Mouse (Mus musculus) kidney, postnatal 36 days (tissue): ENCODE results near the gene Gpr68.
A peak's percentile ranks its signal among the peaks of the same experiment; 100 is the strongest.

Experiments used
- DNase-seq, 2 experiments: peaks; one replicate each; pipeline ENCODE4 v3.0.0; 2021 to 2022; ENCODE audit warnings: mixed read lengths in 2 of 2

The Gpr68 gene

DNA sequence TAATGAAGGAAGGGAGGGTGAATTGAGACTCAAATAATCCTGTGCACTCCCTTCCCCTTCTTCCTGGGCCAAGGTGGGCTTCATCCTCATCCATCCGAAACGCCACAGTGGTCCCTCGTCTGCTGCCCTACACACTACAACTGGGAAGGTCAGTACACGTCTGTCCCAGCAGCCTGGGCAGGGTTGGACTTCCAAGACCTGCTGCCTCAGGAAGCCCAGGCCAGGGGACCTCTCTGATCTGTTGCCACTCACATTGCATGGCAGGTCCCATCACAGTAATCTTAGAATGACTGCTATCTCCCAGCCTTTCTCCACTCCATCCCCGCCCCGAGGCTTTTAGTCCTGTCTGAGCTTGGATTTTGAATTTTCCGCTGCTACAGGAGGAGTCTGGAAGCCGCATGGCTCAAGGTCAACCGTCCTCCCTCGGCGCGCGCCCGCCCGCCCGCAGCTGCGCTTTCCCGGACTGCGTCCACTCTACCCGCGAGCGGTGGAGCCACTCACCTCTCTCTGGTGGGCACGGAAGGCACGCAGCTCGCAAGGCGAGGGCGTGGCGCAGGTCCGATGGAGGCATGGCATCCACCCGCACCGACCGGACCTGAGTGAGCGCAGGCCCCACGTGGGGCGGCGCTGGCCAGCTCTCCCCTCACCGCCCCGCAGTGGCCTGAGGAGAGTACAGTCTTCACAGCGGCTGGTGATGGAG lies at the start of gene Gpr68:
Gene Gpr68, minus strand, starts transcription at position 601 of the 700 bp plus-strand sequence.
- DNase-seq = peak in 1 of 2 experiments; percentile 38

DNA sequence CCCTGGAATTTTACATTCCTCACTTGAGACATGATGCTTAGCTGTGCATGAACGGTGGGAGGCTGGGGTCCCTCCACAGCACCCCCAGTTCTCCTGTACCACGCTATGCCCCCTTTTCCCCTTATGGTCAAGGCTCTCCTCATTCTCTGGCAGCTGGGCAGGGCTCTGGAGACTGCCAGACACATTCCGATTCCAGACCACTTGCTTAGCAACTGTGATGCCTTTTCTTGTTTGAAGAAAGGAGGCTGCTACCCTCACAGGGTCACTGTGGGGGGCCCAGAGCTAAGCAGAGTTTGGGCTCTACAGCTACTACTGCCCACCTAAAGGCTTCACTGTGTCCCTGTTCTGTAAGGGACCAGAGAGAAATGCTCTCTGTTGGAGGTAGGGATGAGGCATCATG lies 49.3 kb upstream of the Gpr68 start:
- no peak for DNase-seq

DNA sequence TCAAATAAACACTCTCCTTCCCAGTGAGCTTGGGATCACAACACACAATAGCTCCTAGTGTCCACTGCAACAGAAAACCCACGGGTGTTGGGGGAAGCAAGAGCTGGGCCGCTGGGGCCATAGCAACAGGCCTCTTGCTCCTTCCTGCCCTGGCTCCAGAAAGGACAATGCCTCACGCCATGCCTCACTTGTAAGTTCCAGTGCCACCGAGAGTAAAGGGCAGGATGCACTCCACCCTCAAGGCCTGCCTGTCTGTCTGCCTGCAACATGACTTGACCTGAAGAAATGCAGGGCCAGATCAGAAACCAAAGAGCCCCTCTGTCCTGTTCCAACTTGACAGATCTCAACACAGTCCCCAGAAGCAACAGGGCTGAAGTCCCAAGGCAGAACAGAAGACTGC lies 48.8 kb upstream of the Gpr68 start:
- no peak for DNase-seq

DNA sequence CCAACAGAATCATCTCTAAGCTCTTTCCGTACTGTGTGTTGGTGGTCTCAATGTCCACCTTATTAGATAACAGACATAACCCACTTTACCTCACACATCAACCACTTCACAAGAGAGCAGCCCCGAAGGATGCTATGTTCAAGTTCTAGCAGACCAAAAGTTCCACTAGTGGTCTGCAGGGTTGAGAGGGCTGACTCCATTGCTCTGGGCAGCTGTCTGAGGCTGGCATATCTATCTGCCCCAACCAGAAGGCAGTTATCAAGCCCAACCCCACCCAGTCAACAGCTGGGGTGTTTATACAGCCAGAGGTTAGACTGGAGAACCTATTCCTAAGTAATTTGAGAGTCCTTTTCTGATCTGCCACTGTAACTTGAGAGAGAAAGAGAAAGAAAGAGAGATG lies 48.0 kb upstream of the Gpr68 start:
- no peak for DNase-seq

DNA sequence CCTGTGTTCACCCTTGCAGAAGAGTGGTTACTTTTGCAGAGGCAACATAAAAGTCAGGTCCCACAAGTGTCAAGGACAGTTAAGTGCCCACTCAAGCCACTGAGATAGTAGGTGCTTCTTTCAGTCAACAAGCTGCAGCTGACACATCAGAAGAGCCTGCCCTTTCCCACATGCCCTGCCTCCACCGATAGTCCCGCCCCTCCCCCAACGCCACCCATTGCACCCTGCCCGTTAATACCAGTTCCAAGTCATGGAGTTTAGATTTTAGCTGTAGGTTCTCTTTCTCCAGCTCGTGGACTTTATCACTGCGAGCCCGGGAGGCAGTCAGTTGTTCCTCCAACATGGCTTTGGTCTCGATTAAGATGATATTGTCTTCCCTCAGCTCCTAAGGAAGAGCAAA lies 45.9 kb upstream of the Gpr68 start:
- DNase-seq = peak in 1 of 2 experiments; percentile 27

DNA sequence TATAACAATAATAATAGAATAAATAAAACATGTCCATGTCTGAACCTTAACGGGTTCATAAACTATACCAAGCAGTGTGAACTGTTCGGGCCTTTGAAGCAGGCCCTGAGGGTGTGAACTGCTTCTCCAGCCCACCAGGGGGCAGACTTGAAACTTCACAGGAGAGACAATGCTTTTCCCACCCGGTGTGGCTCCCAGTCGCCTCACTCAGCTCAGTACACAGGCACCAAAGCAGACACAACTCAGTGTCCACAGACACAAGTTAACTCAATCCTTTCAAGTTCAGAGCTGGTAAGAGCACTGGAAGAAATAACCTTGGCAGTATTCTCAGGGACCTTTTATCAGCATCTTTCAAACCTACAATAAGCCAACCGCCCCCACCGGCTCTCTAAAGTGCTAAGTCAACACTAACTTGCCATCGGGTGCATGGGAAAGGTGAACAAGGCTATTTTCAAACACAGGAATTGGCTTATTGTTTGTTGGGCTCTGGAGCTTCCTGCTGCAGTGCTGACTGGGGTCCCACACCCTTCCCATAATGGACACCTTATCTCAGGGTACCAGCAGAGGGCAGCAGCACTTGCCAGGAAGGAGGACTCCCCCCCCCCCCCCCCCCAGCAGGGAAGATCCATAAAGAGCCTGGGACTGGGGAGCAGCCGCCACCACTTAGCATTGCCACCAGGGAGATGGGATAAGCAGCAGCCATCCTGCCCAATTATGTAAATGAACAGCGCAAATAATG lies 44.4 kb upstream of the Gpr68 start:
- peak; percentile 75 to 88 for DNase-seq

DNA sequence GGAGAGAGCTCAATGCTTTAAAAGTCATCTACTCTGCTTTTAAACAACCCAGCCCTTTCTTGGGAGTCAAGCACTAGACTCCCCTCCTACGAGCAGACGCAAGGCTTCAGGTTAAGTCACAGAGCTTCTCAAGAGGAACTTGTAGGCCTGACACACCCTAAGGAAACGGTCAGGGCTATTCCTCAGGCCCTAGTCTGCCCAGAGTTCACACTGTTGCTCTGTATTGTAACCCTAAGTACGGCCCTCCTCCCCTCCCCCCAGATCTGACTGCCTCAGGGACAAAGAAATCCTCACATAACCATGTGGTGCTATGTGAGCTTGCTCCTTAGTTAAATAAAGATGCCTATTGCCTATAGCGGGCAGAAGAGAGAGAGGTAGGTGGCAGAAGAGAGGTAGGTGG lies 41.1 kb upstream of the Gpr68 start:
- DNase-seq = no peak

DNA sequence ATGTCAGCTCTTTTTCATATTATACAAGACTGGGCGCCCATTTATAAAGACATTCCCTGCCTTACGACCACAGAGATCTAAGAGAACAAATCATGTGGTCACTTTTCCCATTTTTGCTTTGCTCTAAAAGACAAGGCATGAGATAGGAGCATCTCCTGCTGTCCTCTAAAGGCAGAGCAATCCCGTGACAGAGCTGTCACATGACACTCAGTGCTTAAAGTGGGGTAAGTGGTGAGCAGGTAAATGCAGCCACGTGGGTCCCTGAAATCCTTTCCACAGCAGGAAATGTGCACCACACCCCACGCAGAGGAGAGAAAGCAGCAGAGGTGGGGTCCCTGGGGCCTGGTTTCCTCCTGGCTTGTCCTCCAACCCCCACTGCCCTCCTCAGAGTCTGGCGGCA lies 40.0 kb upstream of the Gpr68 start:
- no peak for DNase-seq

DNA sequence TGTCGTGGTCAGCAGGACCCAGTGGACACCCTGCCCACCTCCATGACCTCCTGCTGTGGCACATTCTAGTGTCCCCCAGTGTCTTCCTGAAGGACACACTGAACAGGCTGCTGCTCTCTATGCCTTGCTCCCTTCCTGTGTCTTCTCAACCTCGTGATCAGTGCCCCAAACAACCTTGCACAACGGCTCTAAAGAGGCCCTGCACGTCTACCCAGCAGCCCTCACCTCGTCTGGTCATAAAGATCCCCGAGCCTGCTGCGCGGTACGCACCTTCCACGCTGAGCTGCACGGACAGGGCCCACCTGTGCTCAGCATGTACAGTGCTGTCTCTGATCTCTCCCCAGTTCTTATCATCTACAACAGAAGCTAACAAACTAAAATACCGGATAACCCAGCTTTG lies 38.0 kb upstream of the Gpr68 start:
- DNase-seq = no peak

DNA sequence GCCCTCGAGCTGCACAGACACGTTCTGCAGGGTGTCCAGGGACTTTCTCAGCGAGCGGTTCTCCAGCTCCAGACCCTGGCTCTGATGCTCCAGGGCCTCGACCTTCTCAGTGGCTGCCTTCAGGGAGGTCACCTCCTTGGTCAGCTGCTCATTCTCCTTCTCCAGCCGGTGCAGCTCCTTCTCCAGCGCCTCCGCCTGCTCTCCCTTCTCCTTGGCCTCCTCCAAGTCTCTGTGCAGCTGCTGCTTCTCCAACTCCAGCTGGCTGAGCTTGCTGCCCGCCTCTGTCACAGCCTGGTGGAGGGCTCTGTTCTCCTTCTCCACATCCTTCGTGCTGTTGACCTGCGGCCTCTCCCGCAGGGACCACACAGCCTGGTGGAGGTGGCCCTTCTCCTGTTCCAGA lies 37.5 kb upstream of the Gpr68 start:
- no peak for DNase-seq

DNA sequence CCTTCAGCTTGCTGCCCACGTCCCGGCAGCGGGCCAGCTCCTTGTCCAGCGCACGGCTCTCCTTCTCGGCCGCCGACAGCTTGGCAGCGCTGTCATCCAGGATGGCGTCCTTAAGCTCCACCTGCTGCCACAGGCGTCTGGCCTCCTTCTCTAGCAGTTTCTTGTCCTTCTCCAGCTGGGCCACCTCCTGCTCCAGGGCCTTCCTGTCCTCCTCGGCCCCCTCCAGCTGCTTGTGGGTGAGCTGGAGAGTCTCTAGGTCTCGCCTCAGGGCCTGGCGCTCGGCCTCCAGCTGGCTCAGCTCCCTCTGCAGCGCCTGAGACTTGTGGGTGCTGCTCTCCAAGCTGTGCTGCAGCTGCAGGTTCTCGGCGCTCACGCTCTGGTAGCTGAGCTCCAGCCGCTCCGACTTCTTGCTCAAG lies 36.9 kb upstream of the Gpr68 start:
- DNase-seq = no peak

DNA sequence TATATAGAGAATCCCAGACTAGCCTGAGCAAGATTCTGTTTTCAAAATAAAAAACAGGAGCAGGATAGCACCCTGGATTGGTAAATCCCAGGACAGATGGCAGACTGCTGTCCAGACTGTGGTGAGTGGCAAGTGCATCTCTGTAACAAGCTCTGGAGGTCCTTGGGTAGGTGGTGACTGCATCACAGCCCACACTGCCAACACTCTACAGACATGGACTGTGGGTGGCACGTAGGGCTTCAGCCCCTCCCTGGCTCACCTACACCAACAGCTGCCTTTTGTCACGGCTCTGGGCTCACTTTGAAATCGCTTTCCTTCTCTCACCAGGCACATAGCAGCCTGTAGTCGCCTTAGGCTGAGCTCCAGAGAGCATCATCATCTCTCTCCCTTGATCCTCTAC lies 35.1 kb upstream of the Gpr68 start:
- no peak for DNase-seq

DNA sequence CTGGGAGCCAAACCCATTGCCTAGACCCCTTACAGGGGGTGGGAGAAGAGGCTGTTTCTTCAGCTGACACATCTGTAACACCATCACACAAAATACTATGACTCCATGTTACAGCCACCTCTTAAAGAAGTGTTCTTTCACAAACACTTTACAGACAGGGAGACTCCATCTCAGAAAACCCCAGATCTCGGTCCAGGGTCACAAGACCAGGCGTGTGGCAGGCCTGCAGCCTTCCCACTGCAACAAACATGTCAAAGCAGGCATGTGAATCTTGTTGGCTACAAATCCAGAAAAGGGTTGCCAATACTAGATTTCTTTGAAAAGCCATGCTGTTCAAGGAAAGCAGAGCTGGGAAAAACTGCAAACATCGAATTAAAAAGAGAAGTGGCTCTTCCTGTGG lies 33.4 kb upstream of the Gpr68 start:
- no peak for DNase-seq

DNA sequence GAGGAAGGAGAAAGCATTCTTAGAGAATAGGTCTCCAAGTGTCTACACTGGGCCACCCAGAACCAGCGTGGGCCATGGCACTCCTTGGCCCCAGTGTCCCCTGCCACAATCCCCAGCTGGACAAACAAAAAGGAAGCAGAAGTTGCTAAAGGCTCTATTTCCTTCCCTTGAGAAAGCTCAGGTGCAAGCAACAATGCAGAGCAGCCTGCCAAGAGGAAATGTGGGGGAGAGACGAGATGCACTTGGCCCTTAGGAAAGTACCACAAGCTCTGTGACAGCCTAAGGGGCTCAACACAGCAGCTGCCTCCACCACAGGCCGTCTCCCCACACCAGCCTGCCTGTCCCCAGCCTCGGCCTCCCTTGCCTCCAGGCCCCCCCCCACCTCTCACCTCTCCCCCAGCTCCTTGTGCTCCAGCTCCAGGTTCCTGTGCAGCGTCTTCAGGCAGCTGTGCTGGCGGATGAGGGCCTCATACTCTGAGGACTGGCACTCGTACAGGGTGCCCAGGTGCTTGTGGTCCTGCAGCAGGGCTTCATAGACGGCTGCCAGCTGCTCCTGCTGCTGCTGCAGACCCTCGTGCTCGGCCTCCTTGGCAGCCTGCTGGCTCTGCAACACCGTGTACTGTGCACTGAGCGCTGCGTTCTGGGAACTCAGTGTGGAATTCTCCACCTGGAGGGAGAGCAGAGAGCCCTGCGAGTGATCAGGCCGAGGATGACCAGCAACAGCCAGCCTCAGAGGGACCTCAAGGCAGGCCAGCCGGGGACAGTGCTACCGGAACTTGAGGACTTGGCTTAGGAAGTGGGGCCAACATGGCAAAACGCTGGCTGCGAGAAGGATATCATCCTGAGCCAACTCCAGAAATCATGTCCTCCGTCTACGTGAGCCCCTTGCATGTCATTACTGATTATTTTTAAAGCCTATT lies 29.7 kb upstream of the Gpr68 start:
- peak; percentile 45 to 57 for DNase-seq

DNA sequence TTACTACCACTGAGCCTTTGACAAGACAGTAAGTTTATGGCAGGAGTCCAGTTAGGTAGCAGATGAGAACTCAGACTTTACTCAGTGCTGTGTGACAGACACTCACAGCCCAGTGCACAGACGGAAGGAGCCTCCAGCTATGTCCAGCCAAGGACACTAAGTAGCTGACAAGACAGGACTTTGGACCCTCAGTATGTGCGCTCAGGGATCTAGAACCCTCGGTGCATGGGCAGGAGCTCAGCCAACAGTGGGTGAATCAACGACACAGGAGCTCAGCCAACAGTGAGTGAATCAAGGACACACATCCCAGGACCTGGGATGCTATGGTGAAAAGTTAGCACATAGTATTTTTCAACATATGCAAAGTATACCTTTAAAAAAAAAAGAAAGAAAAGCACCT lies 28.7 kb upstream of the Gpr68 start:
- DNase-seq = peak; percentile 76 to 85

DNA sequence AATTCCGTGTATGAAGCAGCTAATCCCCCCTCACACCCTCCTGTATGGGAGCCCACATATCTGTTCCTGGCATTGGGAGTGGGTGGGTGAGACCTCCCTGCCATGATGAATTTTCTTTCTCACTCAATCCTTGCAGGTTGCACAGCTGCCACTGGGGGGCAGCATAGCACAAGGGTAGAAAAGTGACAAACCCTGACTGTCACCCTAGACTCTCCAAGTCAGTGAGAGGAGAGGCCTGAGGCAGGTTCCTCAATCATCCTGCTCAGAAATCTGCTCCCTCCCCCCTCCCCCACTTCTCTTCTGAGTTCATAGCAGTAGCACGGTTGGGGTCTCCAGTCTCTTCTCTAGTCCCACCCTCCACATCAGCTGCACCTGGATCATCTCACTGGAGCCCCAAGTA lies 28.1 kb upstream of the Gpr68 start:
- DNase-seq = peak; percentile 61 to 89

DNA sequence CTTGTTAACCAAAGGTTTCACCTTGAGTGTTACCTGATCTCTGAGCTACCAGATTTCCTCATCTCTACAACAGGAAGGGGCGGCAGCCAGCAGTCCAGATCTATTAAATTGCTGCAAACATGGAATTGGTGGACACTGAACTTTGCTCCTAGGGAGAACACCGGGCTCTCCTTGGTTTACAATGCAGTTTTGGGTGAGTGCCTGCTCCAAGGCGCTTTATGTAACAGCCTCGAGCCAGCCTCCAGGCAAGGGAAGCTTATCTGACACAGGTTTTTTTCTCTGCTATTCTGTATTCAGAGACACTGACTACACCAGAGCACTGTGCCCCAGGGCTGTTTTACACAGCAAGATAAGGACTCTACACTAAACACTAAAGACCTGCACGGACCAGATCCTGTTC lies 26.8 kb upstream of the Gpr68 start:
- DNase-seq = peak; percentile 80 to 87

DNA sequence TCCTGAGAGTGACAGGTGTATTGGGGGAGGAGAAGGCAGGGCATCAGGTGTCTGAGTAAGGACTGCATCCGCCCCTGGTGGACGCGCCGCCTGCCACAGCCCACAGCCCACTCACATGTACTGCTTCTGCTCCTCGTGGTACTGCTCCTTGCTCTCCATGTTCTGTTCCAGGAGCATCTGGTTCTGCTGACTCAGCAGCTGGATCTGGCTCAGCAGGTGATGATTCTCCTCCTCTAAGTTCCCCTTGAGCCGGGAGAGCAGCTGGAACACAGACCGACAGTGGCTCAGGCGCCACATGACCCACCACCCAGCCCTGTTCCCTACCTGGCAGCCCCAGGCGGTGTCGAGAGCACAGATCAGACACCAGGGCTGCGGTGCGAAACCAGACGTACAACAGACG lies 23.7 kb upstream of the Gpr68 start:
- DNase-seq = no peak

DNA sequence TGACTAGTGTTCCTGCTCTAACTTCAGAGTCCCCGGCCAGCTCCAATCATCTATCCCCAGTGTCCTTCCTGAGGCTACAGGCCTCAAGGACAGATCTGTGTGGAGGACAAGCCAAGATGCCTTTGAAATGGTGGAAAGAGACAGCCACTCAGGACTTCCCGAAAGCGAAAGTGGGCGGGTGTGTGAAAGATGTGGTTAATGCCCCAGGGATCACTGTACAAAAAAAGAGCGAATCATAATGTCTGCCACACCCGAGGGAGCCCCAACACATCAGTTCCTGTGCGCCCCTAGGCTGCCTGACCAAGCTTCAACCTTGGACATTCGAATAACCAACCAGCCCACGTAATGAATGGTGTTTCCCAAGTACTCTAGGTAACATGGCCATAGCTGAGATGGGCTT lies 20.3 kb upstream of the Gpr68 start:
- DNase-seq = no peak

DNA sequence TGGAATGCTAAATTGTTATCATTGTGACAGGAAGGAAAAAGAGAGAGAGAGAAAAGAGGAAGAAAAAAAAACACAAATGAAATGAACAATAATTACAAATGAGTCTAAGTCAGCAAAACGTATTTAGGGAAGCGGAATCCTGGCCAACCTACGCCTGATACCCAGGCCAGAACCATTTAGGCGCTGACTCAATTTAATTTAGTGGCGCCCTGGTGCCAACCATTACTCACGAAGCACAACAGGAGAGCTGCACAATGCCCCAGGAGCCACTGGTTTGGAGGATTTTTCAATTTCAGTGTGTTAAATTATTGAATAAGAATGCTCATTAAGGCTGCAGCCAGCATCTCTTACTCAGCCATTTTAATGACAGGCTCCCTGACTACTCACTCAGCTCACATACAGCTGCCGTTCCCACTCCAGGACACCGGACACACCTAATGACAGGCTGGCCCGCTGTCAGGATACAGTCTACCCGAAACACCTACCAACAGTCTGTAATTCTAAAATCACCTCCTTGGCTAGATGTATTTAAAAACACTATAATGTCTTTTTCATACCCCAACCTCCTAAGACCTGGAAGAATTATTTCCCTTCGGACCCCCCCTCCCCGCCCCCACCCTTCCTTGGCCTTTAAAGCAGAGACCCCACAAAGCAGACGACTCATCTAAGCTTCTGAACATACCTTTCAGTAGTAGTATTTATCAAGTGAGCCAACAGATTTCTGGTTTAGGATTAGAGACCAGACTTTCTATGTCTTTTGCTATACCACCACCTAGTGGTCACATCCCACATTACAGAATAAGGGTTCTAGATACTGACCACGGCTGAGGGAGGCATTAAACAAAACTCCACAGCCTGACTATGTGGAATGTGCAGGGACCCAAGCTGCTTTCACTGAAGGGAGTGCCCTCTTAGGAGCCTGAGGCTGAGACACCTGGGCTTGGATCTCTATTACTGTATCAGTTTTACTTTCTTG lies 17.9 kb upstream of the Gpr68 start:
- peak; percentile 71 to 76 for DNase-seq

DNA sequence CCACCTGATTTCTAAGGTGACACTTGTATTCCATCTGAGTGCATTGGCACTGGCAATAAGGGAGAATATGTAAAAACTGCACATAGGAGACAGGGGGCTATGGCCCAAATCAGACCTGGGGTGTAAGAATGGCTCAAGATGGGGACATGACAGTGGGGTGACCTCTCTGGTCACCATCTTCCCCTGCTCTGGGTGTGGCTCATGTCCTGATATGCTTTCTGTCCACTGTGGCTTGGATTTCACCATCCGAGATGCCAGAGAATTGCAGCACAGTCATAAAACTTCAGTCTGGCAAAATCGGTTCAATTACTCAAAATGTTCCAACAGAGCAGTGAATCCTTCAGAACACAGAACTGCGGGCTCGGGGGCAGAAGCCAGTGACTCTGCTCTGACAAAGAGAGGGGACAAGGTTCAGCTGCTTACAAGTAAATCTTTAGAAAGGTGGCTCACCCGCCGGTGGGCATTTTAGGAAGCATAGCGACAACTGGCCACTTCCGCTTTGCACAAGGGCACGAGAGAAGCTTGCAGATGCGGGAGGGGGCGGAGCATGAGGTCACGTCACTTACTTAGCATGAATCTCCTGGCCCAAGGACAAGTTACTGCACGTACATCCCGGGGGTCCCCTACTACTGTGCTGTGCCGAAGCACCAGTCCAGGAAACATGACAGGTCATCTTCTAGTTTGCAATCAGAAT lies 16.8 kb upstream of the Gpr68 start:
- peak; percentile 12 to 32 for DNase-seq

DNA sequence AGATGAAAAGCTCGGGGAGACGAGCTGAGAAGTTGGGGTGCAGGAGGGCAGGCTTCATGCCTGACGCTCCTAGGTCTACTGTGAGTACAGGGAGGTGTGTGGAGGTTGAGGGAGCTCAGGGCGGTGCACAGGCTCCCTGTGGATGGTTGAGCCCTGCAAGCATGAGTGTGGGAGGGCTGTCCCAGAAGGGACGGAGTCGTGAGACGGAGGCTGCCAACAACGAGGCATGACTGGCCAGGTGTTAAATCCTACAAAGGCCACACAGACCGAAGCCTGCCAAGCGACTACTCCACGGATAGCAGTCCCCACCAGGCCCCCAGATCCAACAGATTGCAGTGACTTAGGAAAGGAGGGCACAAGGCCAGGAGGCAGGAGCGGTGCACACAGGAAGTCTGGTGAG lies 2.7 kb upstream of the Gpr68 start:
- no peak for DNase-seq
